Mouse (Mus musculus): ENCODE data around the gene Dtx1.

DNA sequence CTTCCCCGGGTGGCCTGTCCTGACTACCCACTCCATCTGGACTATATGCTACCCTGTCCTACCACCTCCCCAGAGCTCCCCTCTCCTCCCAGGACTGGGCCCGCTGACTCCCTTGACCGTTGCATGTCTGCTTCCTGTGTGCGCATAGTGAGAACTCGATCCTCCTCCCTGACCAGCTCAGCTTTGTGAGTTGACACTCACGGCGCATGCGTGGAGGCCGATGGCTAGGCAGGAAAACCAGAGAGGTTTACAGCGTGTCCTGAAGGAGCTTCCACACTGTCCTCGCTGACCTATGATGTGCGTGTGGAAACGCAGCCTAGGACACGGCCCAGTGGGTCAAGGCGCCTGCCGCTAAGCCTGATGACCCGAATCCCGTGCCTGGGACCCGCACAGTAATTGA is 19.7 kb downstream of the Dtx1 start:
- no peak for TF ChIP-seq CTCF (IDR thresholded peaks at IDR 0.05; ENCODE audit: low read depth)
- TF ChIP-seq EP300 (IDR thresholded peaks at IDR 0.05; ENCODE audit: low read depth): no peak

All from heart, postnatal 0 days (tissue).